Mouse (Mus musculus) neural tube, embryonic 14.5 days (tissue): ENCODE results near the gene P2rx7. TPM values are rescaled to one million over a fixed set of nuclear protein-coding genes. Genes with fewer than 3 reads are reported as not detected.
"Not testable (repeated sequence)": the region's sequence is repeated elsewhere in the genome, so short reads cannot be mapped to it uniquely, and the experiment has no call there.

Experiments
- ATAC-seq: fragments of 200-750 bp; cut with Nextera tagmentation; 2 replicates; pipeline ENCODE4 v1.8.0; 2017; ENCODE audit warnings: low read depth, mild to moderate bottlenecking, moderate TSS enrichment, moderate library complexity
- H3K27ac ChIP-seq: fragments of 300-500 bp; sonication (generic); 2 replicates; pipeline ENCODE4 v1.5.1; 2014; ENCODE audit warnings: low read depth, mild to moderate bottlenecking, control low read depth, low read length, moderate library complexity, mixed read lengths
- H3K27me3 ChIP-seq: fragments of 300-500 bp; sonication (generic); 2 replicates; pipeline ENCODE4 v1.6.1; 2014; ENCODE audit warnings: low read length; ENCODE audit not compliant: control insufficient read depth, insufficient read depth
- H3K36me3 ChIP-seq: fragments of 300-500 bp; sonication (generic); 2 replicates; pipeline ENCODE4 v1.6.1; 2014; ENCODE audit warnings: low read length, mixed read lengths; ENCODE audit not compliant: control insufficient read depth, insufficient read depth
- H3K4me1 ChIP-seq: fragments of 300-500 bp; sonication (generic); 2 replicates; pipeline ENCODE4 v1.6.1; 2014; ENCODE audit warnings: low read length; ENCODE audit not compliant: control insufficient read depth, insufficient read depth
- H3K4me2 ChIP-seq: fragments of 300-500 bp; sonication (generic); 2 replicates; pipeline ENCODE4 v1.6.1; 2014; ENCODE audit warnings: mild to moderate bottlenecking, low read depth, low read length, control low read depth
- H3K4me3 ChIP-seq: fragments of 300-500 bp; sonication (generic); 2 replicates; pipeline ENCODE4 v1.5.1; 2014; ENCODE audit warnings: low read depth, low read length, control low read depth, mixed read lengths
- H3K9ac ChIP-seq: fragments of 300-500 bp; sonication (generic); replicated peaks from 2 replicates; pipeline ENCODE4 v1.6.1; 2014; ENCODE audit warnings: low read depth, mild to moderate bottlenecking, control low read depth, low read length, mixed read lengths
- H3K9me3 ChIP-seq: fragments of 300-500 bp; sonication (generic); 2 replicates; pipeline ENCODE4 v1.6.1; 2016; ENCODE audit warnings: low read length; ENCODE audit not compliant: control insufficient read depth
- WGBS: fragments of 180-500 bp; shearing (Covaris S2); extraction: QIAGEN DNeasy Blood & Tissue Kit; methylation state at CpG from one replicate; pipeline ENCODE4 v1.1.7; 2014; 5-methylcytosine and 5-hydroxymethylcytosine counted together
- polyA plus RNA-seq: library from polyadenylated mRNA; unstranded; fragments of >200 nt; fragmentation: Nextera tagmentation; extraction: Ambion mirVana; gene quantifications from 2 replicates; pipeline ENCODE4 v1.2.1, GENCODE M21; 2014

P2rx7 gene
- polyA plus RNA-seq, 1 experiment from 2014 or later = 3.2 TPM

- no peak overlapping the region for H3K4me3 ChIP-seq
- no peak overlapping the region for H3K9ac ChIP-seq
- H3K9me3 ChIP-seq = no peaks in the 10 kb centered on the region
- no peak for ATAC-seq
- no peaks in the 10 kb centered on the region for H3K27me3 ChIP-seq
- H3K4me2 ChIP-seq = no peak overlapping the region
- H3K27ac ChIP-seq = no peak overlapping the region
- 88% methylated on average over 2 of the region's 2 CpGs for WGBS
- no peaks in the 10 kb centered on the region for H3K36me3 ChIP-seq
- H3K4me1 ChIP-seq = no peaks in the 10 kb centered on the region
Observed at GRCm38 (mm10) chr5:122638296-122638695, 5.4 kb upstream of the P2rx7 start.

DNA sequence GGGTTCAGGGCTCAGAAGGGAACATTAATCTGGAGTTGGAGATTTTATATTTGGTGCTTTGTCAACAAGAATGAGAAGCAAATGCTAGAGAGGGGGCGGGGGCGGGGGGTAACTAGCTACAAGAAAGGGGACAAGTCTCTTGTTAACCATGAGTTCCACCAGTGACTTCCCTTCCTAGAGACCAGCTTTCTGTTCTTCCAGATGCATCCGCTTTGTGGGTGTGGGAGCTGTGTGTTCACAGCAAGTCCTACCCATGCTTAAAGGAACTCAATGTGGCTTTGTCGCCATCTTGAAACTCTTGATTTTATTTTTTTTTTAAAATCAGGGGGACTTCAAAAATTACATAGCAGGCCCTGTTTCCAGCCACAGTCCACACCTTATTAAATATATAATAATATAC, 4.2 kb upstream of the P2rx7 start:
- Histone ChIP-seq H3K36me3 (no peaks in the 10 kb centered on the region), H3K4me3 (no peak overlapping the region), H3K4me2 (no peak overlapping the region), H3K9me3 (no peaks in the 10 kb centered on the region), H3K27me3 (no peaks in the 10 kb centered on the region), H3K4me1 (peaks cover 1% of the 10 kb centered on the region; the same call in 1 of the 2 replicates), H3K27ac (no peak overlapping the region), H3K9ac (no peak overlapping the region)
- WGBS = 97% methylated on average over 4 of the region's 4 CpGs
- no peak for ATAC-seq

DNA sequence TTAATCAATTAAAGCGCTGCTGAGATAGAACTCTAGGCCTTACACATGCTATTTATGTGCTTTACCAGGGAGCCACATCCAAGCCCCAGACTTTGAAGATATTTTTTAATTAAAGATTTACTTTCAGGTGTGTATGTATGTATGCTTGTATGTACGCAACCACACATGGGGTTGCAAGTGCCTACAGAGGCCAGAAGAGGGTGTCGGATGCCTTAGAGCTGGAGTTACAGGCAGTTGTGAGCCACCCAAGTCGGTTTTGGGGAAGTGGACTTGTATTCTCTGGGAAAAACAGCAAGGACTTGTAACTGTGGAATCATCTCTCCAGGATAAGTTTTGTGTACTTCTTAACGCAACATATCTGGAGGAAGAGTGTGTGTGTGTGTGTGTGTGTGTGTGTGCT, 3.7 kb upstream of the P2rx7 start:
- Histone ChIP-seq H3K9me3 (no peaks in the 10 kb centered on the region), H3K4me1 (peaks cover 2% of the 10 kb centered on the region; the same call in 1 of the 2 replicates), H3K4me3 (no peak overlapping the region), H3K9ac (no peak overlapping the region), H3K36me3 (no peaks in the 10 kb centered on the region), H3K27ac (no peak overlapping the region), H3K27me3 (no peaks in the 10 kb centered on the region), H3K4me2 (no peak overlapping the region)
- 90% methylated on average over 5 of the region's 5 CpGs for WGBS
- no peak for ATAC-seq

- Histone ChIP-seq H3K4me1 (peaks cover 2% of the 10 kb centered on the region; the same call in 1 of the 2 replicates), H3K9me3 (no peaks in the 10 kb centered on the region), H3K4me2 (peak overlapping the region; percentile 23; the same call in 1 of the 2 replicates), H3K27me3 (no peaks in the 10 kb centered on the region), H3K36me3 (no peaks in the 10 kb centered on the region), H3K4me3 (peak overlapping the region; percentile 6; the same call in 1 of the 2 replicates), H3K9ac (0 out of 2 replicates have a peak overlapping the region, but pooled peaks have one; percentile 1), H3K27ac (0 out of 2 replicates have a peak overlapping the region, but pooled peaks have one; percentile 44)
- no peak for ATAC-seq
- WGBS = 61% methylated on average over 15 of the region's 15 CpGs
Observed at GRCm38 (mm10) chr5:122644111-122644607, 448 bp downstream of the P2rx7 start.

DNA sequence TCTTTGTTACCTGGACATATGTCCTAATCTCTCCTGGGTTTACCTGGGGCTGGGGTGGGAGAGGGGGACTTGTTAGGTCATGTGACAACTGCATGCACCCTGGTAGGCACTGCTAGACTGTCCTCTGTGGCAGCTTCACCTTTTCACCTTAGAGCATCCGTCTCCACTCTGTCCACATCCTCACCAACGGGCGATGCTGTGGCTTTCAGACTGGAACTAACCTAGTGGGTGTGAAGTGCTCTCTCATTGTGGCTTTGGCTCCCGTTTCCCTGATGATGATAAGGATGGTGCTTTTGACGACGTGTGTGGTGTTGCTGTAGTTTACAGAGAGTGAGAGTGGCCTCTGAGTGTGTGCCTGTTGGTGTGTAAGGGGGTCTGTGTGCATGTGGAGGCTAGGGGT, 1.6 kb downstream of the P2rx7 start:
- H3K36me3 ChIP-seq = no peaks in the 10 kb centered on the region
- 0 out of 2 replicates have a peak overlapping the region, but pooled peaks have one; percentile 8 for H3K4me2 ChIP-seq
- 84% methylated on average over 6 of the region's 6 CpGs for WGBS

DNA sequence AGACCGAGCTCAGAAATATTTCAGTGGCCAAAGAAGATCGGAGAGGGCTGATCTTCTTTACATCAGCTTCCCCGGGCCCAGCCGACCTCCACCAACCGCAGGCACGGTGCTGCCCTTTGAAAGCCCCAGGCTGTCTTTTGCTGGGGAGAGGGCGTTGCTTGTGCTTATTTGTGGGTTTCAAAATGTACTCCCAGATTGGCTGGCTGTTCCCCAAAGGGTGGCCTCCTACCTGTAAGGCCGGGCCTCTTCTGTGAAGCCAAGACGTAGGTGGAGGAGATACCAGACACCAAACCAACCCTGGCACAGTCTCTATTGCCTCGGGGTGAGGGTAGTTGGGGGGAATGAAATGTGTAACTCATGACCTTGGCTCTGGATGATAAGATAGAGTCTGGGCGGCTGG, 2.3 kb downstream of the P2rx7 start:
- Histone ChIP-seq H3K27me3 (no peaks in the 10 kb centered on the region), H3K4me3 (no peak overlapping the region), H3K4me1 (peaks cover 2% of the 10 kb centered on the region; the same call in 1 of the 2 replicates), H3K9ac (no peak overlapping the region), H3K36me3 (no peaks in the 10 kb centered on the region), H3K4me2 (no peak overlapping the region), H3K9me3 (no peaks in the 10 kb centered on the region), H3K27ac (no peak overlapping the region)
- WGBS = 91% methylated on average over 11 of the region's 11 CpGs
- no peak for ATAC-seq

More for the DNA sequence above, 1.6 kb downstream of the P2rx7 start:
- H3K27ac ChIP-seq = no peak overlapping the region
- no peaks in the 10 kb centered on the region for H3K9me3 ChIP-seq
- H3K27me3 ChIP-seq = no peaks in the 10 kb centered on the region
- no peak overlapping the region for H3K9ac ChIP-seq
- no peak overlapping the region for H3K4me3 ChIP-seq
- ATAC-seq = no peak
- peaks cover 2% of the 10 kb centered on the region; the same call in 1 of the 2 replicates for H3K4me1 ChIP-seq

GRCm38 (mm10) chr5:122647256-122647924, 3.7 kb downstream of the P2rx7 start:
- H3K27me3 ChIP-seq = no peaks in the 10 kb centered on the region
- no peak for ATAC-seq
- H3K4me1 ChIP-seq = peaks cover 3% of the 10 kb centered on the region; the same call in 1 of the 2 replicates
- H3K9me3 ChIP-seq = no peaks in the 10 kb centered on the region
- no peak overlapping the region for H3K4me2 ChIP-seq
- H3K36me3 ChIP-seq = no peaks in the 10 kb centered on the region
- H3K4me3 ChIP-seq = no peak overlapping the region
- whole genome bisulfite sequencing = 73% methylated on average over 9 of the region's 9 CpGs
- no peak overlapping the region; the same call in 1 of the 2 replicates for H3K27ac ChIP-seq
- no peak overlapping the region for H3K9ac ChIP-seq

GRCm38 (mm10) chr5:122647952-122648374, 4.3 kb downstream of the P2rx7 start:
- not testable (repeated sequence) for ATAC-seq, H3K4me2 ChIP-seq, H3K4me1 ChIP-seq, H3K27me3 ChIP-seq, H3K4me3 ChIP-seq, H3K27ac ChIP-seq, H3K9ac ChIP-seq, H3K9me3 ChIP-seq, H3K36me3 ChIP-seq
- 95% methylated on average over 14 of the region's 14 CpGs for WGBS

DNA sequence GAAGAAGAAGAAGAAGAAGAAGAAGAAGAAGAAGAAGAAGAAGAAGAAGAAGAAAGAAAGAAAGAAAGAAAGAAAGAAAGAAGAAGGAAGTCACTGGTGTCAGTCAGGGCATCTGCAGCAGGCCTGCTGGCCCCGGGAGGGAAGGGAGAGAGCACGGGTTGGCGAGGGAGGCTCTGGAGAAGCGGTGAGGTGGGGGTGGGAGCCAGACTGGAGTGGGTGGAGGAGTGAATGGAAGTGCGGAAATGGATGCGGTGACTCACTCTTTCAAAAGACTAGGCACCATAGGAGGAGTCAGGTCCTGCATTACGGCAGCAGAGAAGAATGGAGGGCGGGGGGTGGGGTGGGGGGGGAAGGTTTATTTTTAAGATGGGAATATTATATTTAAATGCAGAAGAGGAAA, 5.6 kb downstream of the P2rx7 start:
- Histone ChIP-seq H3K9ac (no peak overlapping the region), H3K4me3 (no peak overlapping the region), H3K9me3 (no peaks in the 10 kb centered on the region), H3K36me3 (no peaks in the 10 kb centered on the region), H3K4me1 (peaks cover 22% of the 10 kb centered on the region), H3K27ac (no peak overlapping the region), H3K27me3 (no peaks in the 10 kb centered on the region), H3K4me2 (no peak overlapping the region)
- ATAC-seq = no peak
- 78% methylated on average over 8 of the region's 8 CpGs for WGBS
